Mouse (Mus musculus): ENCODE data around the gene Mia3.
"Not testable (repeated sequence)": the region's sequence is repeated elsewhere in the genome, so short reads cannot be mapped to it uniquely, and the experiment has no call there.

Mia3 gene

GRCm38 (mm10) chr1:183369427-183370014 lies at the start of gene Mia3:
TSS of gene Mia3 (minus strand) at chr1:183369553.
- peak; percentile 98 for DNase-seq

DNA sequence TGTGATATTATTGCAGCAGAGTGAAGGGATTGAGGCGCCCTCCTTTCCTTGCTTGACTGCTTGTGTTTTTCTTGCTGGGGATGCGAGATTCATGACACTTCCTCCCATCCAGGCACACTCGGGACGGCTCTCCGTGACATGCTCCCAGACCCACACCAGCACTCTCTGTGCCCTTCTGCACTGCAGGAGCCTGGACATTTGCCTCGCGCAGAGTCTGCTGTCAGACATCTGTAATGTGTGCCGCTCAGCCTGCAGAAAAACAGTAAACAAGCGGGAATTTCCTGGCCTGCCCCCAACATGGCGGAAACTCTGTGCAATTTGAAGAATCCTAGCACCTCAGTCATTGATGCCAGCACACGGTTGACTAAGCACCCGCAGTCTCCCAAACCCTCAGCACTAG lies 48.5 kb upstream of the Mia3 start, which contains the start of gene Hhipl2:
Gene Hhipl2 (plus strand): TSS at position 343 of the 400 bp plus-strand sequence.
- no peak for DNase-seq

- no peak for DNase-seq
Observed at GRCm38 (mm10) chr1:183414081-183414727, 44.9 kb upstream of the Mia3 start.

GRCm38 (mm10) chr1:183403396-183403795 lies 34.0 kb upstream of the Mia3 start:
- no peak for DNase-seq

- DNase-seq: peak; percentile 91
Observed at GRCm38 (mm10) chr1:183388426-183389406, 19.4 kb upstream of the Mia3 start, which contains the start of gene Taf1a. TSS of gene Taf1a (plus strand) at chr1:183388981.

- DNase-seq: not testable (repeated sequence)
Observed at GRCm38 (mm10) chr1:183387421-183387820, 18.1 kb upstream of the Mia3 start.

DNA sequence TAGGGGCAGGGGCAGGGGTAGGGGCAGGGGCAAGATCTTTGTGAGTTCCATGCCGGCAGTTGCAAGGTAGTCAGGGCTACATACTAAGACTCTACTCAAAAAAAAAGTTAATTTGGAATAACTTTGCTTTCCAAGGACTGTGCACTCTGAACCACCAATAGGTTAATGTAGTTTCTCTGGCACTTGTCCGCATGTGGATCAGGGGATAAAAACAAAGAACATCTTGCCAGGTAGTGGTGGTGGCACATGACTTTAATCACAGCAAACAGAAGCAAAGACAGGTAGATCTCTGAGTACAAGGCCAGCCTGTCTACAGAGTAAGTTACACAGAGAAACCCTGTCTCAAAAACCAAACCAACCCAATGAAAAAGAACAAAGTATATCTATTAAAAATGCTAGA lies 13.3 kb upstream of the Mia3 start:
- DNase-seq: no peak

DNA sequence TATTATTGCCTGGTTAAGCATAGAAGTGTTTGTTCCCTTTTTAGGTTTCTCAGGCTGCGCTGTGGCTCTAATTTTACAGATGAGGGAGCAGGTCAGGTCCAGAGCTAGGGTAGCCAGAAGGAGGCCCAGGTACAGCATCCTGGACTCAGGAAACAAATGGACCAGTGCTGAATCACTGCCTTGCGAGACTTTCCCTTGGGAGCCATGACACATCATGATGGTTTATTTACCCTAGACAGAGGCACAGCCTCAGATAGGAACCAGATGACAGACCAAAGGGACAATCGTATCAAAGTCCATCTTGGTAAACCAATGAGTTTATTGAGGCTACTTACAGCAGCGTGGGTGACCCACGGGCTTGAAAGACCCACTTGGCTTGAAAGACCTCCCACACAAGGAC lies 12.5 kb upstream of the Mia3 start:
- DNase-seq: no peak

GRCm38 (mm10) chr1:183379376-183379775 lies 10.0 kb upstream of the Mia3 start:
- DNase-seq: not testable (repeated sequence)

- DNase-seq: no peak
Observed at GRCm38 (mm10) chr1:183378321-183378941, 9.1 kb upstream of the Mia3 start.

DNA sequence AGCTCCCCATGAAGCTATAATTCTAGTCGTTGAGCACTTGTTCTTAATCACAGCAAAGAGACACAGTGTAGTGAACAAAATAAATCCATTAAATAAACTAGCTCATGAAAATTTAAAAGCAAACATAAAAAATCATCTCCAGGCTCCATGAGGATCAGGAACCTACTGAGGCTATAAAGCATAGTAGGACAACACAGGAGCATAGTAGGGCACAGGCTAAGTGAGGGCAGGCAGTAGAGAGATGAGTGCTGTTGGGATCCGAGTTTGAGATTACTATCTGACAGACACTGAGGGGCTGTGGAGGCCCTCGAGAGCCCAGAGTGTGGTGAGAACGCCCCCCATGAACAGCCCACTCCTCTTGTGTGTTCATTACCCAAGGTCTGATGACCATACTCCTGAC lies 7.7 kb upstream of the Mia3 start:
- DNase-seq: no peak

DNA sequence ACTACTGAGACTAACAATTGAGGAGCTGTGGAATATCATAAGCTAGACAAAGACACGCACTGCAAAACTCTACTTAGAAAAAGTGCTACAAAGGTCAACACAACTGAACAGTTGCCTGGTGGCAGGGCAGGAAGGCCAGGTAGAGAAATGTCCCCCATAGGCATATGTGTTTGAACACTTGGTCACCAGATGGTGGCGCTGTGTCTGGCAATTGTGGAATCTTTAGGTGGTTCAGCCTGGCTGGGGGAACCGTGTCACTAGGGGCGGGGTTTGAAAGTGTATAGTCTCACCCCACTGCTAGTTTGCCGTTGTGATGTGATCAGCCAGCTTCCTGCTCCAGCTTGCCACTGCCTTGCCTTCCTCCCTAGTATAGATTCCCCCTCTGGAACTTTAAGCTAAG lies 5.4 kb upstream of the Mia3 start:
- no peak for DNase-seq

- peak; percentile 35 for DNase-seq
Observed at GRCm38 (mm10) chr1:183368601-183369400, 552 bp downstream of the Mia3 start.

- DNase-seq: no peak
Observed at GRCm38 (mm10) chr1:183366361-183366760, 3.0 kb downstream of the Mia3 start.

DNA sequence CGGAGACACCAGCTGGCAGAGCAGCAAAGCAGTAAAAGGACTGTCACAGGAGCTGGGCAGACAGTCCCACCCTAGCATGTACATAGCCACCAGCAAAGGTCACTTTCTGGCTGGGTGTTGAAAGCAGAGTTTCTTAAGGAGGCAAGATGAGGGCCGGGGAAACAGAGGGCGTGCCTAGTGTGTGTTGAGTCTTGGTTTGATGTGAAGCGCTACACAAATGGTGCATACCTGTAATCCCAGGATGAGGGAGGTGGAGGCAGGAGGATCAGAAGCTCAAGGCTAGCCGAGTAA lies 5.8 kb downstream of the Mia3 start:
- DNase-seq: no peak

DNA sequence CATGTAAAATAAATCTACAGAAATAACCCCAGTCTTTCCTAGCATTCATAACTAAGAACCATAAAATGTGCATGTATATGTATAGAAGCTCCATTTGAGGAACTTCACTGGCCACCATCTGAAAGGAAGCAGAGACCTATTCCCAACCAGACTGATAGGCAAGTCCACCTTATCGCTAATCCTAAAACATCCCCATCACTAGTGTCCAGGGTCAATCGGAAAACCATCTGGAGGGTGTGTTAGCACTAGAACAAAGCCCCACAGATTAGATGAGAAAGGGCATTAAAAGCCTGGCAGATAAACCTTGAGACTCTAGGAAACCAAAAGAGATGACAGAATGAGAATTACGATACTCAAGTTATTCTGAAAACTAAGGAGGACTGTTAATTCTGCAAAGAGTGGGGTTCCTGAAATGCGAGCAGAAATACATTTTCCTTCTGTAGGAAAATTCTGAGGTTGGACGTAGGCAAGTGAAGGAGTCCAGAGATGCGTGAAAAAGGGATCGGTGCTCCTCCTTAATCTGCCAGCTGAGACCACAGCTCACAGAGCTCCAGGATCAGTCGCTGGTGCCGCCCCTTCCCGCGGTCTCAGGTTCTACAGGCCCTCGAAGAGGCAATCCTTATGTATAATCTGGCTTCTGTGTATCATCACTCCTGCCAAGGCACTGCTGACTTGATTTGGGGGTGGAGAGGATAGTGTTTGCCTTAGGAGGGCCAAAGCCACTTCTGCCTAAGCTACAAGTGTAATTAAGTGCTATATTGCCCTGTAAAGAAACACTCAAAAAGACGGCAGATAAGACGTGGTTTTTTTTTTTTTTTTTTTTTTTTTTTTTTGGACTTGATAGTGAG lies 6.4 kb downstream of the Mia3 start:
- DNase-seq: no peak

- no peak for DNase-seq
Observed at GRCm38 (mm10) chr1:183362301-183362700, 7.1 kb downstream of the Mia3 start.

GRCm38 (mm10) chr1:183358901-183359300 lies 10.5 kb downstream of the Mia3 start:
- no peak for DNase-seq

- DNase-seq: peak; percentile 66
Observed at GRCm38 (mm10) chr1:183349840-183350239, 19.5 kb downstream of the Mia3 start.

DNA sequence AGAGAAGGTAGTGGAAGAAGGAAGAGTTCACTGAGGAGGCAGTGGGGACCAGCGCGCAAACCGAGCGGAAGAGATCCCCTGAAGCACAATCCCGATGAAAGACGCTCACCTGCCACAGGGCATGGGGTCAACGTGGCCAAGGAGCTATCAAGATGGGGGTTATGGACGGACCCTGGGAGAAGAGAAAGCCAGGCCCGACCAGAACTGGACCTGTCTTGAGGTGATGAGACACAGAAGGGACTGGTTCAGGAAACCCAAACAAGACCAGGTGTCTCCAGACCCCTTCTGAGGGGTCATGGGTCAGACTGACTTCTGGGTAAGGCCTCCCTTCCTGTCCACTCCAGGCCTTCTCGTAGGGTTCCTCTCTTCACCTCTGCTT lies 23.5 kb downstream of the Mia3 start:
- no peak for DNase-seq
